Mouse (Mus musculus) heart, embryonic 16.5 days (tissue): ENCODE data around the gene Mettl26. TPM values are rescaled to one million over a fixed set of nuclear protein-coding genes. Genes with fewer than 3 reads are reported as not detected.

Source experiments
- ATAC-seq: fragments of 200-750 bp; cut with Nextera tagmentation; replicated peaks from 2 replicates; pipeline ENCODE4 v1.8.0; 2017; ENCODE audit warnings: moderate number of reproducible peaks; ENCODE audit not compliant: insufficient read depth, low FRiP score; ENCODE audit errors: extremely low read depth
- H3K27ac ChIP-seq: fragments of 300-500 bp; sonication (generic); 2 replicates; pipeline ENCODE4 v1.5.1; 2014; ENCODE audit warnings: mild to moderate bottlenecking, low read length, control low read depth, moderate library complexity
- H3K27me3 ChIP-seq: fragments of 300-500 bp; sonication (generic); 2 replicates; pipeline ENCODE4 v1.6.1; 2014; ENCODE audit warnings: low read length, mixed read lengths; ENCODE audit not compliant: control insufficient read depth, insufficient read depth
- H3K36me3 ChIP-seq: fragments of 300-500 bp; sonication (generic); 2 replicates; pipeline ENCODE4 v1.6.1; 2014; ENCODE audit not compliant: control insufficient read depth, insufficient read depth
- H3K4me1 ChIP-seq: fragments of 300-500 bp; sonication (generic); 2 replicates; pipeline ENCODE4 v1.6.1; 2014; ENCODE audit warnings: low read length, mixed read lengths; ENCODE audit not compliant: control insufficient read depth, insufficient read depth
- H3K4me2 ChIP-seq: fragments of 300-500 bp; sonication (generic); 2 replicates; pipeline ENCODE4 v1.6.1; 2014; ENCODE audit warnings: low read depth, mild to moderate bottlenecking, control low read depth, low read length
- H3K4me3 ChIP-seq: fragments of 300-500 bp; sonication (generic); 2 replicates; pipeline ENCODE4 v1.5.1; 2014; ENCODE audit warnings: mild to moderate bottlenecking, control low read depth, low read length
- H3K9ac ChIP-seq: fragments of 300-500 bp; sonication (generic); 2 replicates; pipeline ENCODE4 v1.6.1; 2014; ENCODE audit warnings: low read length, control low read depth
- H3K9me3 ChIP-seq: fragments of 300-500 bp; sonication (generic); replicated peaks from 2 replicates; pipeline ENCODE4 v1.6.1; 2016; ENCODE audit warnings: low read length; ENCODE audit not compliant: control insufficient read depth
- WGBS: fragments of 180-500 bp; shearing (Covaris S2); extraction: QIAGEN DNeasy Blood & Tissue Kit; methylation state at CpG from one replicate; pipeline ENCODE4 v1.1.7; 2014; 5-methylcytosine and 5-hydroxymethylcytosine counted together
- polyA plus RNA-seq: library from polyadenylated mRNA; unstranded; fragments of >200 nt; fragmentation: Nextera tagmentation; extraction: Ambion mirVana; gene quantifications from 2 replicates; pipeline ENCODE4 v1.2.1, GENCODE M21; 2015

Gene Mettl26
- polyA plus RNA-seq = 35.1 and 37.1 TPM in 2 replicates

GRCm38 (mm10) chr17:25874721-25875170 is at the start of gene Mettl26:
Gene Mettl26 (plus strand): TSS chr17:25875074.
- peak within 1 kb of the TSS; percentile 76 for H3K4me2 ChIP-seq
- H3K4me3 ChIP-seq = peak within 1 kb of the TSS; percentile 80
- under 1% methylated on average over 25 of the region's 25 CpGs for WGBS
- peak; percentile 76 for ATAC-seq
- H3K27ac ChIP-seq = peak within 1 kb of the TSS; percentile 89
- peak within 1 kb of the TSS; percentile 81 for H3K9ac ChIP-seq
- no peaks in the 10 kb centered on the region for H3K9me3 ChIP-seq
- H3K36me3 ChIP-seq = no peaks in the 10 kb centered on the region
- peaks cover 19% of the 10 kb centered on the region for H3K4me1 ChIP-seq
- H3K27me3 ChIP-seq = no peaks in the 10 kb centered on the region

- Histone ChIP-seq H3K4me3 (no peak overlapping the region), H3K9ac (no peak overlapping the region), H3K27ac (no peak overlapping the region), H3K4me1 (peaks cover 31% of the 10 kb centered on the region), H3K36me3 (peaks cover 23% of the 10 kb centered on the region), H3K4me2 (no peak overlapping the region), H3K27me3 (peaks cover 9% of the 10 kb centered on the region), H3K9me3 (no peaks in the 10 kb centered on the region)
- ATAC-seq = no peak
- 86% methylated on average over 6 of the region's 6 CpGs for WGBS
These were observed 49.6 kb upstream of the Mettl26 start for GRCm38 (mm10) chr17:25825311-25825710.

- H3K9ac ChIP-seq = no peak overlapping the region
- H3K36me3 ChIP-seq = peaks cover 30% of the 10 kb centered on the region
- H3K4me2 ChIP-seq = no peak overlapping the region
- WGBS = 95% methylated on average over 27 of the region's 27 CpGs
- peaks cover 37% of the 10 kb centered on the region for H3K4me1 ChIP-seq
- peaks cover 4% of the 10 kb centered on the region; the same call in 1 of the 2 replicates for H3K27me3 ChIP-seq
- no peak for ATAC-seq
- no peak overlapping the region for H3K4me3 ChIP-seq
- no peaks in the 10 kb centered on the region for H3K9me3 ChIP-seq
- no peak overlapping the region for H3K27ac ChIP-seq
These were observed 48.8 kb upstream of the Mettl26 start for GRCm38 (mm10) chr17:25825984-25826570.

GRCm38 (mm10) chr17:25827011-25827410 is 47.9 kb upstream of the Mettl26 start:
- H3K27ac ChIP-seq = no peak overlapping the region
- ATAC-seq = no peak
- H3K4me1 ChIP-seq = peaks cover 47% of the 10 kb centered on the region
- H3K4me2 ChIP-seq = no peak overlapping the region
- H3K9me3 ChIP-seq = no peaks in the 10 kb centered on the region
- H3K9ac ChIP-seq = no peak overlapping the region
- no peak overlapping the region for H3K4me3 ChIP-seq
- 90% methylated on average over 13 of the region's 13 CpGs for WGBS
- peaks cover 4% of the 10 kb centered on the region; the same call in 1 of the 2 replicates for H3K27me3 ChIP-seq
- peaks cover 36% of the 10 kb centered on the region for H3K36me3 ChIP-seq

DNA sequence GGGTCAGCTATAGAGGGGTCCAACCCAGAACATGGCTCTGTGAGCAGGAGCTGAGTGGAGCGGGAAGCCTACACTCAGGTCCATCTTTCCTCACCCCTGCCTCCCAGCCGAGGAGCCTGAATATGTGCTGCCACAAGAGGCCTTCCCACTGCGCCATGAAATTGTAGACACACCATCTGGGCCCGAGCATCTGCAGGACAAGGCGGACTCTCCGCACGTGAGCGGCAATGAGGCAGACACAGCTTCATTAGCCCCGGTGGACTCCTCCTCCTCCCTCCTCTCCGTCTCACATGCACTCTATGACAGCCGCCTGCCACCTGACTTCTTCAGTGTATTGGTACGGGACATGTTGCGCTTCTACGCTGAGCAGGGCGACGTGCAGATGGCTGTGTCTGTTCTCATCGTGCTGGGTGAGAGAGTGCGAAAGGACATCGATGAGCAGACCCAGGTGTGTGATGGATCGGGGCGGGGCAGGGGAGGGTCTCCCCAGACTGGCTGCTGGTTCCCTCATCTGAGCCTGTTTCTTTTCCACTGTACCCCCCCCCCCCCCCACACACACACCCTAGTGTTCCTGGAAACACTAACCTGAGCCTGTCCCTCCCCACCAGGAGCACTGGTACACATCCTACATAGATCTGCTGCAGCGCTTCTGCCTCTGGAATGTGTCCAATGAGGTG is 47.2 kb upstream of the Mettl26 start:
- H3K9ac ChIP-seq = no peak overlapping the region
- H3K27ac ChIP-seq = no peak overlapping the region
- H3K4me2 ChIP-seq = no peak overlapping the region
- ATAC-seq = no peak
- H3K4me3 ChIP-seq = no peak overlapping the region
- H3K36me3 ChIP-seq = peaks cover 36% of the 10 kb centered on the region
- H3K27me3 ChIP-seq = no peaks in the 10 kb centered on the region
- WGBS = 93% methylated on average over 22 of the region's 22 CpGs
- H3K4me1 ChIP-seq = peaks cover 48% of the 10 kb centered on the region
- no peaks in the 10 kb centered on the region for H3K9me3 ChIP-seq

GRCm38 (mm10) chr17:25828223-25828594 is 46.7 kb upstream of the Mettl26 start:
- Histone ChIP-seq H3K27me3 (no peaks in the 10 kb centered on the region), H3K4me3 (peak overlapping the region; percentile 68), H3K36me3 (peaks cover 36% of the 10 kb centered on the region), H3K27ac (peak overlapping the region; percentile 87), H3K9ac (peak overlapping the region; percentile 89; the same call in 1 of the 2 replicates), H3K4me2 (peak overlapping the region; percentile 77), H3K9me3 (no peaks in the 10 kb centered on the region), H3K4me1 (peaks cover 48% of the 10 kb centered on the region)
- 81% methylated on average over 8 of the region's 8 CpGs for WGBS
- no peak for ATAC-seq

GRCm38 (mm10) chr17:25828712-25829557 is 45.9 kb upstream of the Mettl26 start, which contains the start of gene Jmjd8:
Gene Jmjd8 (plus strand): TSS chr17:25828867.
- peaks cover 48% of the 10 kb centered on the region for H3K4me1 ChIP-seq
- under 1% methylated on average over 32 of the region's 32 CpGs for WGBS
- no peaks in the 10 kb centered on the region for H3K27me3 ChIP-seq
- H3K27ac ChIP-seq = peak within 1 kb of the TSS; percentile 87
- H3K9ac ChIP-seq = peak within 1 kb of the TSS; percentile 89
- no peaks in the 10 kb centered on the region for H3K9me3 ChIP-seq
- peak within 1 kb of the TSS; percentile 77 for H3K4me2 ChIP-seq
- ATAC-seq = no peak
- H3K36me3 ChIP-seq = peaks cover 36% of the 10 kb centered on the region
- H3K4me3 ChIP-seq = peak within 1 kb of the TSS; percentile 68

- ATAC-seq = no peak
- Histone ChIP-seq H3K4me3 (peak overlapping the region; percentile 68), H3K36me3 (peaks cover 36% of the 10 kb centered on the region), H3K4me1 (peaks cover 48% of the 10 kb centered on the region), H3K9me3 (no peaks in the 10 kb centered on the region), H3K4me2 (peak overlapping the region; percentile 77), H3K27me3 (no peaks in the 10 kb centered on the region), H3K27ac (peak overlapping the region; percentile 87), H3K9ac (peak overlapping the region; percentile 89)
- WGBS = 31% methylated on average over 8 of the region's 8 CpGs
These were observed 45.3 kb upstream of the Mettl26 start for GRCm38 (mm10) chr17:25829558-25830017.
